Mouse (Mus musculus) Muller cell, postnatal 12 days (primary cell): ENCODE data around the gene Ugt1a7c.
"Not testable (repeated sequence)": the region's sequence is repeated elsewhere in the genome, so short reads cannot be mapped to it uniquely, and the experiment has no call there.

Experiments
- DNase-seq: peaks from one replicate; pipeline ENCODE4 v3.0.0-alpha.2; 2015; ENCODE audit errors: inconsistent ontology term

Ugt1a7c gene

GRCm38 (mm10) chr1:88197443-88197842, 102.6 kb downstream of the Ugt1a7c start:
- no peak for DNase-seq

DNA sequence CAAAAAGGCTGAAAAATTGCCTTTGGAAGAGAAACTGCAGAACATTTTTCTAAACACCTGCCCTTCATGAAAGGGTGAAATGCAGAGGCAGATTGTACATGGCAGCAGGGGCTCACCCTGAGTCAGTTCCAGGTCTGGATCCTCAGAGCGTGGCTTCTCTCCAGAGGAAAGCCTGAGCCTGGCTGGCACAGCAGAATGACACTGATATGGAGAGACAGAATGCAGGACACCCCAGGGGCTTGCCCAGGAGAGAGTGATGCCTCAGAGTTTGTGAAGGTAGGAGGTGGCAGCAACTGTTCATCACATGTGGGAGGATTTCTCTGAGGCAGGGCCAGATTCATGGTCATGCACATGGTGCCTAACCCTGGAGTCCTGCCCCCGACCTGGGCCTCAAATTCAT, 105.1 kb downstream of the Ugt1a7c start:
- DNase-seq, result no peak

DNA sequence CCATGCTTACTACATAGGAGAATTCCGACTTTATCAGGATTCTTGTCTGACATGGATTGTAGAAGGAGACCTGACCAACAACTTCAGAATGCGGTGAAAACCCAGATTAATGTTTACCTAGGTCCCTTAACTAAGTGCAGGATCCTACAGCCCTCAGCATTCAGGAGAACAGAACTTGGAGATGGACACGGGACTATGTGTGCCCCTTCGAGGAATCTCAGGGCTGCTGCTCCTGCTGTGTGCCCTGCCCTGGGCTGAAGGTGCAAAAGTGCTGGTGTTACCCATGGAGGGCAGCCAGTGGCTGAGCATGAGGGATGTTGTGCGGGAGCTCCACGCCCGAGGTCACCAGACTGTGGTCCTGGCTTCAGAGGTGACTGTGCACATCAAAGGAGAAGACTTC, 105.6 kb downstream of the Ugt1a7c start, which contains the start of gene Ugt1a2:
TSS of gene Ugt1a2 (plus strand) at position 146 of the 400 bp plus-strand sequence.
- DNase-seq, result no peak

DNA sequence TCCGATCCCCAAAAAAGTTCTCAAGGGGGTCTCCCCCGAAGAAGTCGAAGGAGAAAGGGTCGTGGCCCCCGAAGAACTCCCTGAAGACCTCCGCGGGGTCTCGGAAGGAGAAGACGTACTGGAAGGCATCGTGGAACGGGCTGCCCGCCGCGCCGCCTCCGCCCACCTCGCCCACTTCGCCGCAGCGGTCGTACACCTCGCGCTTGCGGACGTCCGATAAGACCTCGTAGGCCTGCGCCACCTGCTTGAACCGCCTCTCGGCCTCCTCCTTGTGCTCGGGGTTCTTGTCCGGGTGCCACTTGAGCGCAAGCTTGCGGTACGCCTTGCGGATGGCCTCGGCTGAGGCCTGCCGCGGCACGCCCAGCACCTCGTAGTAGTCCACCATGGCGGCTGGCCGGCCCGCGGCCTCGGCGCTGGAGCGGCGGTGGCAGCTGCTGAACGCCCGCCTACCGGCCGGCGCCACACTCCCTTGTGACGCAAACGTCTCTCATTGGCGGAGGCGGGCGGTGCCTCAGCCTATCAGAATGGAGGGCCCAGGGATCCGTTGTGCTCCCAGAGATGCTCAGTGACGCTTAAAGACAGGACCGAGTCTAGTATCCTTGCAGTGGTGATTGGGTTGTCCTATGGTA, 110.5 kb downstream of the Ugt1a7c start, which contains the start of gene Dnajb3:
TSS of gene Dnajb3 (minus strand) at position 489 of the 629 bp plus-strand sequence.
- DNase-seq, result peak; percentile 85

GRCm38 (mm10) chr1:88206843-88207479, 112.1 kb downstream of the Ugt1a7c start:
- DNase-seq, result no peak

DNA sequence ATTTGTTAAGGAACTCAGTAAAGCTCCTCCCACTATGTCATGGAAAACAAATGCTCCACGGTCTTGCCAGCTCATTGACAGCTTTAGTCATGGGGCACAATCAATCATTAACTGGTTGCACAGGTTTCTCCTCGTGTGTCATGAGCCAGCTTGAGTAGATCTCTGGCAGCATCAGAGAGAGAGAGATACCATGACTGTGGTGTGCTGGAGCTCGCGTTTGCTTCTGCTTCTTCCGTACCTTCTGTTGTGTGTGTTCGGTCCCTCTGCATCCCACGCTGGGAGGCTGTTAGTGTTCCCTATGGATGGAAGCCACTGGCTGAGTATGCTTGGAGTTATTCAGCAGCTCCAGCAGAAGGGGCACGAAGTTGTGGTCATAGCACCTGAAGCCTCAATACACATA, 117.0 kb downstream of the Ugt1a7c start, which contains the start of gene Ugt1a1:
TSS of gene Ugt1a1 (plus strand) at position 148 of the 400 bp plus-strand sequence.
- DNase-seq, result no peak

- DNase-seq, result peak; percentile 17
Observed at GRCm38 (mm10) chr1:88212341-88213045, 117.6 kb downstream of the Ugt1a7c start.

DNA sequence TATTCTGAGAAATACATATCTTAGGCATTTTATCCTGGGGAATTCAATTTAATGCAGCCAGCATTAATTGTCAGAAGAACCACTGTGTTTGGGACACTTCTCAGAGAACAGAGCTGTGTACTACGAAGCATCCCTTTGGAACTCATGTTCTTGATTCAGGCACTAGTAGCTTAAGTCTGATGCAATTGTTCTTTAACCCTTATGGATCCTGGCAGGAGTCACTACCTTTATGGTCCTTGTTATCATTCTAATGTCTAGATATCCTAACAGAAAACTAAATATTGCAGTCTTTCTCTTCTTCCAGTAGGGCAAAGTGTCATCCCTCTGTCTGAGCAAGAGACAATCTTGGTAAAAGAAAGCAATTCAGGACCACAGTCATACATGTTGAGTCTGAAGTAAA, 118.2 kb downstream of the Ugt1a7c start:
- peak; percentile 12 for DNase-seq

DNA sequence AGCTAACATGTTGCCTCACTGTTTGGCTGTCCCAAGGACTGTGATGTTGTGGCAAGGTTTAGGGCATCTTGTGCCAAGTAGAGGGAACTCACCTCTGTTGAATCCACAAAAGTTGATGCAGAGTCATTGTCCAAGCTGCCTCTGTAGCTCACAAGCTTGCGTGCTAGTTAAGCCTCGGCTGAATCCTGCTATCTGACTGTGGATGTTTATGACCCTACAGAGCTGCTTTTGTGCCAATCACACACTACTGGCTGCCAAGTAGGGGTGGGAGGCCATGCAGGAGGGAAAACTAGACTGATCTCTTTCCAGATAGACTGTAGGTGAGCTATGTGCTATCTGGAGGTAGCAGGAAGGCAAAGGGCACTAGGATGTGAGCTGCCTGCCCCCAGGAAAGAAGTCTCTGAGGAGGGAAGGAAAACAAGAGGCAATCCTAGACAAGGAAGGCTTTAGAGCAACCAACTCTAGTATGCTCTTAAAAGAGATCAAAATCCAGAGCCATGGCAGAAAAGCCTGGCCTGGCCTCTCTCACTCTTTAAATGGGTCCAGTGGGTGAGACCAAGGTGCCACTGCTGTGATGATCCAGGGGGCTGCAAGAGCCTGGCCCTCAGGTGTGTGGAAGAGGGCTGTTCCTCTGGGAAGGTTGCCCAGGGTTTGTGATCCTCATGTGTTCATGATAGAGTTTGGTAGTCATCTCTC, 119.1 kb downstream of the Ugt1a7c start:
- DNase-seq, result peak; percentile 15

- peak; percentile 13 for DNase-seq
Observed at GRCm38 (mm10) chr1:88214462-88214952, 119.6 kb downstream of the Ugt1a7c start.

GRCm38 (mm10) chr1:88215466-88216380, 120.9 kb downstream of the Ugt1a7c start:
- peak; percentile 9 for DNase-seq

GRCm38 (mm10) chr1:88216551-88216950, 121.7 kb downstream of the Ugt1a7c start:
- peak; percentile 4 for DNase-seq

DNA sequence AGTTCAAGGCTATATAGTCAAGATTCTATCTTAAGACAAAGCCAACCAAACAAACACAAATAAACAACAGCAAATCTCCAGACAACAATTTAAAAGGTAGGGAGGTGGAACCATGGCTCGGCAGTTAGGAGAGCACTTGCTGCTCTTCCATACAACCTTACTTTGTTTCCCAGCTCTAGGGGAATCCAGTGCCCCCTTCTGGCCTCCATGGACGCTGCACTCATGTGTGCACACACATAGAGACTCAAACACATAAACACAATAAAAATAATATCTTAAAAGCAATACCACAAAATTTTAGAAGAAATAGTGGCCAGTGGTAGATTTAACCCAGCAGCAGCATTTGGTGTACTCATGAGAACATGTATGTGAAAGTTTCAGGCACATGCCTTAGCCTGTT, 122.3 kb downstream of the Ugt1a7c start:
- DNase-seq, result no peak

- no peak for DNase-seq
Observed at GRCm38 (mm10) chr1:88217576-88217975, 122.7 kb downstream of the Ugt1a7c start.

DNA sequence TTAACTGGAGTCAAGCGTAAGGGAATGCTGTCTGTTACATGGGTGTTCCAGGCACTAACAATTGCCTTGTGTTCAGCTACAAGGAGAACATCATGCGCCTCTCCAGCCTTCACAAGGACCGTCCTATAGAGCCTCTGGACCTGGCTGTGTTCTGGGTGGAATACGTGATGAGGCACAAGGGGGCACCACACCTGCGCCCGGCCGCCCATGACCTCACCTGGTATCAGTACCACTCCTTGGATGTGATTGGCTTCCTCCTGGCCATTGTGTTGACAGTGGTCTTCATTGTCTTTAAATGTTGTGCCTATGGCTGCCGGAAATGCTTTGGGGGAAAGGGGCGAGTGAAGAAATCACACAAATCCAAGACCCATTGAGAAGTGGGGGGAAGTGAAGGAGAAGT, 123.2 kb downstream of the Ugt1a7c start:
- peak; percentile 9 for DNase-seq

DNA sequence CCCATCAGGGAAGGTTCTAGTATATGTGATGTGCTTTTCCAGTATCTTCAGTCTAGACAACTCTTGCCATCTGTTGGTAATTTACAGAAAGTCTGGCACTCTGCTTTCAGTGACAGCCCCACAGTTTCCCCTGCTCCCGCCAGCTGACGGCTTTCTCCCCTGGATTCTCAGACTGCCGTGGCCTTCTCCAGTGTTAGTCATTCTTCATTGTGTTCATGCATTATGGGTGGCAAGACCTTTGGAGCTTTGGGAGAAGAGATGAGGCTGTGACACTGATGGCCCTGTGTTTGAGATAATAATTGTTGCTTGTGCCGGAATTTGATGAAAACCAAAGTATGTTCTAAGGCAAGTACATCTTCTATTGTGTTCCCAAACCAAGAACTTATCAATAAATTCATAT, 123.7 kb downstream of the Ugt1a7c start:
- no peak for DNase-seq

- peak; percentile 19 for DNase-seq
Observed at GRCm38 (mm10) chr1:88219054-88219453, 124.2 kb downstream of the Ugt1a7c start.

- peak; percentile 13 for DNase-seq
Observed at GRCm38 (mm10) chr1:88220336-88220735, 125.5 kb downstream of the Ugt1a7c start.

- DNase-seq, result no peak
Observed at GRCm38 (mm10) chr1:88222216-88222615, 127.4 kb downstream of the Ugt1a7c start.

DNA sequence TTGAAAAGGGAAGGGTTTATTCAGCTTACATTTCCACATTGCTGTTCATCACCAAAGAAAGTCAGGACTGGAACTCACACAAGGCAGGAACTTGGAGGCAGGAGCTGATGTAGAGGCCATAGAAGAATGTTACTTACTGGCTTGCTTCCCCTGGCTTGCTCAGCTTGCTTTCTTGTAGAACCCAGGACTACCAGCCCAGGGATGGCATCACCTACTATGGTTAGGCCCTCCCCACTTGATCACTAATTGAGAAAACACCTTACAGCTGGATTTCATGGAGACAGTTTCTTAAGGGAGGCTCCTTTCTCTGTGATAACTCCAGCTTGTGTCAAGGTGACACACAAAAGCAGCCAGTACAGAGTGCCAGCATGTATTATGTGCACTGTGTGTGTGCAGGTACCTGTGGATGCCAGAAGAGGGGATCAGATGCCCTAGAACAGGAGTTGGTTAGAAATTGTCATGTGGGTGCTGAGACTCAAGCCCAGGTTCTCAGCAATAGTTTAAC, 128.2 kb downstream of the Ugt1a7c start:
- DNase-seq, result not testable (repeated sequence)
